Mouse (Mus musculus): ENCODE data around the gene Spryd7.
"Not testable (repeated sequence)": the region's sequence is repeated elsewhere in the genome, so short reads cannot be mapped to it uniquely, and the experiment has no call there.

The Spryd7 gene

GRCm38 (mm10) chr14:61556289-61557147, at the start of gene Spryd7:
TSS of gene Spryd7 (minus strand) at chr14:61556886.
- DNase-seq (ENCODE audit: low spot score): peak; percentile 99

- DNase-seq (ENCODE audit: low spot score): not testable (repeated sequence)
These were observed 49.4 kb upstream of the Spryd7 start for GRCm38 (mm10) chr14:61606088-61606487.

- no peak for DNase-seq (ENCODE audit: low spot score)
These were observed 47.4 kb upstream of the Spryd7 start for GRCm38 (mm10) chr14:61604081-61604480.

- no peak for DNase-seq (ENCODE audit: low spot score)
These were observed 46.5 kb upstream of the Spryd7 start for GRCm38 (mm10) chr14:61603069-61603755.

- DNase-seq (ENCODE audit: low spot score): no peak
These were observed 44.7 kb upstream of the Spryd7 start for GRCm38 (mm10) chr14:61601348-61601747.

DNA sequence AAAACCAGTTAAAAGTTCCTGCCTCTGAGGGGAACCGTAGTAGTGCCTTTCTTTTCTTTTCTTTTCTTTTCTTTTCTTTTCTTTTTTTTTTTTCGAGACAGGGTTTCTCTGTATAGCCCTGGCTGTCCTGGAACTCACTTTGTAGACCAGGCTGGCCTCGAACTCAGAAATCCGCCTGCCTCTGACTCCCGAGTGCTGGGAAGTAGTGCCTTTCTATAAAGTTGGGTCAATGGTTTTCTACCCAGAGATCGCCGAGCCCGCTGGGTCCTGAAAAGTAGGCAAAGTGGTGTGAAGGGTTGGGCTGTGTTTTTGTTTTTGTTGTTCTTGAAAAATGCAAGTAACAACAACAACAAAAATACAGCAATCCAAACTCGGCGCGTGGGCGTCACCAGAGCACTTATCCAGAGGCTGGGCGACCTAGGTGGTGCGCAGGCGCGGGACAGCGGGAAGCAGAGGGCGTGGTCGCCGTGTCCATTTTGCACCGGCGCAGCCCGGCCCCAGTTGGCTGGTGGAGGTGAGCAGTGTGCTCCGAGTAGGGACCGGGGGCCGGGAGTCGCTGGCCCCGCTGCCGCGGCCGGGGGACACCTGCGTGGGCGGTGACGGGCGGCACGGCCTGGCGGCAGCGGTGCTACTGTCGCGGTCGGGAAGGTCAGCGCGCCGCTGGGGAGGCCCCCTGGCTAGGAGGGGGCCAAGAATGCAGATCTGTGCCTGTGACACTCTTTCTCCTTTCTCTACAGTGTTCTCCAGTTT, 42.5 kb upstream of the Spryd7 start:
- peak; percentile 90 for DNase-seq (ENCODE audit: low spot score)

DNA sequence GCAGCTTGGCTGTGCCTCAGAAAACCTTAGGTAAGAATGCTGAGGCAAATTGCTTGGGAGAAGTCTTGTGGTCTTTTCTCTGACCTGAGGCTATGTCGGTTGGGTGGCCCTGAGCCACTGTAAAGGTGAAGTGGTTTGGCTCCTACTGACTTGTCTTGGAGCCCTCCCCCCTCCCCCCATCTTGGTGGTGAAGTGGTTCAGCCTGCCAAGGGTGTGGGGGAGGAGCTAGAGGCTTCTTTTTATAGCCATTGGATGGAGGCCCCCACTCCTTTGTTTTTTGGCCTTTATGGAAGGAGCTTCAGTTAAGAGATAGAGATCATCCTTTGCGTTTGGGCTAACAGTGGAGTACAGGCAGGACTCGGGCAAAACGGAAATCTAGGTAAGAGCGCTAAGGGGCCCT, 41.3 kb upstream of the Spryd7 start, which contains the start of gene Trim13:
Gene Trim13 (plus strand): TSS at position 280 of the 400 bp plus-strand sequence.
- DNase-seq (ENCODE audit: low spot score): no peak

DNA sequence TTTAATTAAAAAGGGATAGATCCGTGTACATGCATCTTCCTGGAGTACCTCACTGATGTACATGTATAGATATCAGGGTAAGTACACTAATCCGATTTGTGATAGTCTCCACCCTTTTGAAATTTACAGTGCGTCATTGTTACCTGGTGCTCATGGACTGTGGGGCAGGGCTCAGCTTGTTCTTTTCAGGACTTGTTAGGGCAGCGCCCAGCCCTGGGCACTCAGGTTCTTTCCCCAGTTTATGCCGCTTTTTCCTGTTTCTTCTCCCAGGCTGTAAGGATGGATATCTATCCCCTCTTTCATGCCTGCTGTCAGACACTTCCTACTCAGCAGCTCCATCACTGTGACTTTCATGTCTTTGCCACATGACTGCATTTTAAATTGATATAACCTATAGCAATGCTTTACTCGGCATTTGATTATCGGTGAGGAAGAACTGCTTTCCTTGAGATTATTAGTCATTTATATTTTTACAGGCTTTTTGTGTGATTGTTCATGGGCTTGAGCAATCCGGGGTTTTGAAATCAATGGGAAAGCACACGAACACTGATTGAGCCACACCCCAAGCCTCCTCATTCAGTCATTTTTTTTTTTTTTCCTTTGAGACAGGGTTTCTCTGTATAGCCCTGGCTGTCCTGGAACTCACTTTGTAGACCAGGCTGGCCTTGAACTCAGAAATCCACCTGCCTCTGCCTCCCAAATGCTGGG, 40.2 kb upstream of the Spryd7 start:
- no peak for DNase-seq (ENCODE audit: low spot score)

- DNase-seq (ENCODE audit: low spot score): no peak
These were observed 32.8 kb upstream of the Spryd7 start for GRCm38 (mm10) chr14:61589288-61590065.

DNA sequence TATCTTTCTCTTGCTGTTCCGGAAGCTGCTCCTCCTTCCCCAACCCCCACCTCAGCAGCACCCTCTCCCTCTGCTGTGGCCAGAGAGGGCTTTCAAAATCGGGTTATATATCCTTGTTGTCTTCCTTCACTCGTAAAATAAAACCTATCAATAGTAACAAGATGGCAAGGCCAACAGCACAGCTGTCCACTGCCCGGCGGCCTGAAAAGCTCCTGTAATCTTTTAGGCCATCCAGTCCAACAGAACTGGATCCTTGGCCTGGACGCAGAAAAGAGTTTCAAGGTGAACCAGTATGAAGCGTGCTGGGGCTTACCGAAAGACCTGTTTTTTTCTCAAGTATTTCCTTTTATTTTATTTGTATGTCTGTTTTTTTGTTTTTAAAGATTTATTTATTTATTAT, 19.3 kb upstream of the Spryd7 start:
- no peak for DNase-seq (ENCODE audit: low spot score)

GRCm38 (mm10) chr14:61575066-61575465, 18.4 kb upstream of the Spryd7 start:
- DNase-seq (ENCODE audit: low spot score): no peak

DNA sequence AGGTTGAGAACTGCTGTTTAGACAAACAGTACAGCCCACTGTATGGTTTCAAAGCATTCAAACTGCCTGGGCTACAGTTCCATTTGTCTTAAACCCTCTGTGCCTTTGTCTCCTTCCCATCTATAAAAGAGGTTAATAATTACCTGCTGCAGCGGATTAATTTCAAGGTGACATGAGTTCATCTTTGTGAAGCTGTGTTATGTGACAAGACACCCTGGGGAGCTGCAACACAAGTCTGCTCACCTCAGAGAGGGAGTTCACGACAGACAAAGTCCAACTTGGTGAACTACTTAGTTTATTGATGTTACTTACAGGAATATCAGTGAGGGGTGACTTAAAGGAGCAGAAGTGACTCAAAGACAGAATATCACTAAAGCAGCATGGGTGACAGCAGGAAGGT, 15.4 kb upstream of the Spryd7 start:
- no peak for DNase-seq (ENCODE audit: low spot score)

- peak; percentile 90 for DNase-seq (ENCODE audit: low spot score)
These were observed 14.7 kb upstream of the Spryd7 start for GRCm38 (mm10) chr14:61571366-61571765.

GRCm38 (mm10) chr14:61569344-61569743, 12.7 kb upstream of the Spryd7 start:
- DNase-seq (ENCODE audit: low spot score): no peak

DNA sequence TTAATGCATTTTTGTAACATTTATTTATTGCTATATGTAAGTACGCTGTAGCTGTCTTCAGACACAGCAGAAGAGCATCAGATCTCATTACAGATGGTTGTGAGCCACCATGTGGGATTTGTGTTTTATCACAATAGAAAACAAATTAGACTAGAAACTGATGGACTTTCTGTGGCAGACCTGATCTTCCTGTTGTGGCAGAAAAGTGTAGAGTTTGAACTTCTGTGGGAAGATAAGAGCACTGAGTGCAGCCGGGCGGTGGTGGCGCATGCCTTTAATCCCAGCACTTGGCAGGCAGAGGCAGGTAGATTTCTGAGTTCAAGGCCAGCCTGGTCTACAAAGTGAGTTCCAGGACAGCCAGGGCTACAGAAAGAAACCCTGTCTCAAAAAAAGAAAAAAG, 9.5 kb upstream of the Spryd7 start:
- not testable (repeated sequence) for DNase-seq (ENCODE audit: low spot score)

GRCm38 (mm10) chr14:61559856-61560255, 3.2 kb upstream of the Spryd7 start:
- DNase-seq (ENCODE audit: low spot score): no peak

GRCm38 (mm10) chr14:61558901-61559300, 2.2 kb upstream of the Spryd7 start:
- no peak for DNase-seq (ENCODE audit: low spot score)

- DNase-seq (ENCODE audit: low spot score): no peak
These were observed 776 bp downstream of the Spryd7 start for GRCm38 (mm10) chr14:61555931-61556288.

- no peak for DNase-seq (ENCODE audit: low spot score)
These were observed 8.1 kb downstream of the Spryd7 start for GRCm38 (mm10) chr14:61548614-61549013.

DNA sequence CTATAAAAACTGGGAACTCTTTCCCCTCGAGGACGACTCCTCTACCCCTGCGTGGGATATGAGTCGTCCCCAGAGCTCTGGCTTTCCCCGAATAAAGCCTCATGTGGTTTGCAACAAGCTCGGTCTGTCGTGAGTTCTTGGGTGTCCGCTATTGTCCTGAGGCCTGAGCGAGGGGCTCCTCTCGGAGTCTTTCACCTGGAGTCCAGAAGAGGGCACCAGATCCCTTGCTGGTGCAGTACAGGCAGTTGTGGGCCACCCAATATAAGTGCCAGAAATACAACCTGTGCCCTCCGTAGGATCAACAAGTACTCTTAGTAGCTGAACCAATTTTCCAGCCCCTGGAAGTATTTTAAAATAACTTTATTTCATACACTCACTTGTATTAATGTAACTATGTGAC, 18.9 kb downstream of the Spryd7 start:
- DNase-seq (ENCODE audit: low spot score): peak; percentile 6

- DNase-seq (ENCODE audit: low spot score): no peak
These were observed 19.9 kb downstream of the Spryd7 start for GRCm38 (mm10) chr14:61536631-61537264.

All from embryo, embryonic 10.5 days (tissue).